Mouse (Mus musculus): Measurements from ENCODE around the gene Kif1bp.

- TF ChIP-seq GATA1 (IDR thresholded peaks at IDR 0.05; ENCODE audit: borderline replicate concordance, low read length) (no peak), FLI1 (IDR thresholded peaks at IDR 0.05; ENCODE audit: low read length) (no peak)
Observed at GRCm38 (mm10) chr10:62546441-62546840, 31.8 kb downstream of the Kif1bp start.
